Mouse (Mus musculus): ENCODE data around the gene Wfdc3. TPM values are rescaled to one million over a fixed set of nuclear protein-coding genes. Genes with fewer than 3 reads are reported as not detected.

Wfdc3 gene
- 1.6 and 1.7 TPM in 2 replicates for polyA plus RNA-seq (2015; fragmentation: Nextera tagmentation; extraction: Ambion mirVana)

GRCm38 (mm10) chr2:164745843-164746479 lies at the start of gene Wfdc3, which contains the start of gene Dnttip1:
Gene Wfdc3 (minus strand): TSS chr2:164745931.
Gene Dnttip1 (plus strand): TSS chr2:164745983.
- Histone ChIP-seq H3K27ac (replicated peaks) (peak within 1 kb of the TSS; percentile 86), H3K9ac (peak within 1 kb of the TSS; percentile 97), H3K4me1 (replicated peaks) (peaks cover 26% of the 10 kb centered on the region), H3K27me3 (no peaks in the 10 kb centered on the region), H3K4me2 (peak within 1 kb of the TSS; percentile 88), H3K9me3 (no peaks in the 10 kb centered on the region), H3K4me3 (peak within 1 kb of the TSS; percentile 99), H3K36me3 (peaks cover 19% of the 10 kb centered on the region)
- peak; percentile 93 for ATAC-seq (ENCODE audit: low FRiP score, low read depth)
- WGBS: under 1% methylated on average over 70 of the region's 70 CpGs

- H3K27ac ChIP-seq (replicated peaks): no peak overlapping the region
- H3K36me3 ChIP-seq: peaks cover 20% of the 10 kb centered on the region
- peak; percentile 61 for ATAC-seq (ENCODE audit: low FRiP score, low read depth)
- H3K4me1 ChIP-seq (replicated peaks): no peaks in the 10 kb centered on the region
- H3K27me3 ChIP-seq: no peaks in the 10 kb centered on the region
- 32% methylated on average over 5 of the region's 5 CpGs for WGBS
- H3K4me2 ChIP-seq: no peak overlapping the region
- H3K9ac ChIP-seq: no peak overlapping the region
- H3K9me3 ChIP-seq: no peaks in the 10 kb centered on the region
- no peak overlapping the region for H3K4me3 ChIP-seq
Observed at GRCm38 (mm10) chr2:164794293-164794692, 48.6 kb upstream of the Wfdc3 start.

- Histone ChIP-seq H3K9ac (no peak overlapping the region), H3K27me3 (no peaks in the 10 kb centered on the region), H3K36me3 (peaks cover 20% of the 10 kb centered on the region), H3K9me3 (no peaks in the 10 kb centered on the region), H3K27ac (replicated peaks) (no peak overlapping the region), H3K4me1 (replicated peaks) (no peaks in the 10 kb centered on the region), H3K4me3 (no peak overlapping the region), H3K4me2 (no peak overlapping the region)
- 89% methylated on average over 2 of the region's 2 CpGs for WGBS
- ATAC-seq (ENCODE audit: low FRiP score, low read depth): no peak
Observed at GRCm38 (mm10) chr2:164793772-164794171, 48.0 kb upstream of the Wfdc3 start.

DNA sequence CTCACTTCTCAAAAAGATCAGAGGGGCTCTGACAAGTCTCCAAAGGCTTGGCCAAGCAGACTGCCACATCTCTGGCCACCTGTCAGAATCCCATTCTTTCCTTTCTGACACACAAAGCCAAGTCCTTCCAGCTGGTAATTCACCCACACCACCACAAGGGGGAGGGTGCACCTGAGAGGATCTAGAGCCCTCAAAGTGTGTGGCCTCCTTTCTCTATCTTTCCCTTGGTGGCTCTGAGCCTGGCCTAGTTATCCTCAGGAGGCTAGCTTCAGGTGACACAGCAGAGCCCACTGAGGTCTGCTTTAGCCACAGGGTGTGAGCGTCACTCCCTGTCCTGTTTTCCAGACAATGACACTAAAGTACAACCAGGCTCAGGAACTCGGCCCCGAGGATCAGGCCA lies 47.5 kb upstream of the Wfdc3 start:
- no peak overlapping the region for H3K9ac ChIP-seq
- H3K4me3 ChIP-seq: no peak overlapping the region
- peaks cover 3% of the 10 kb centered on the region for H3K4me1 ChIP-seq (replicated peaks)
- no peaks in the 10 kb centered on the region for H3K27me3 ChIP-seq
- ATAC-seq (ENCODE audit: low FRiP score, low read depth): no peak
- H3K9me3 ChIP-seq: no peaks in the 10 kb centered on the region
- H3K27ac ChIP-seq (replicated peaks): no peak overlapping the region
- peaks cover 20% of the 10 kb centered on the region for H3K36me3 ChIP-seq
- H3K4me2 ChIP-seq: no peak overlapping the region
- WGBS: 90% methylated on average over 3 of the region's 3 CpGs

DNA sequence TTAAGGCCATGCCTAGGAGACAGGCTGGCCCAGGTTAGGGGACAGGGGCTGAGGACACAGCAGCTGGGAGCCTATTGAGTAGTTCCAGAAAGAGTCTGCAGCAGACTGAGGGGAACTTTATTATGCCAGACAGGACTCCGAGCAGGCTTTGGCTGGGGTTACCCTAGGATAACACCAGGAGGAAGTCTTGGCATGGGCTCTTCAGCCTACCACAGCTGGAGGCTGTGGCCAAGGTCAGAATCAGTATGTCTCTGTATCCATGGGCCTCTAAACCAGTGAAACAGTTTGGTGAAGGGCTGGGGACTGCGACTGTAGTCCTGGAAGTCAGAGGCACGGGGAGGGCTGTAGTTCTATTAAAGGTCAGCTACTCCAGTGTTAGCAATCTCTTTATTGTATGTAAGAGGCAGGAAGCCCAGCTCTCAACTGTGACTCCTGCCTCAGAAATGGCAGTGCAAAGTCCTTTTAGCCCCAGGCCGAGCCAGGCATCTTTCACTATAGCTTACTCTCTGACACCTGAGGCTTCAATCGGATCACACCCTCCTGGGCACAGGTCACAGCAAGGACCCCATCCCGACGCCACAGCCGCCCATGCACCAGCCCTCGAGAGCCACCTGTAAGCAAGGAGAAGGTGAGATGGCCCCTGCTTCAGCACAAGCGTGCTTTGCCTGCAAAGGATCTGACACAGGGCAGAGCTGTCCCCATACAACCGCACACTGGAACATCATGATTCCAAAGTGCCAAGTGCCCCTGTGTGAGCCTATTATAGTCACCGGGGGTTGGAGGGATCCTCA lies 46.9 kb upstream of the Wfdc3 start:
- H3K27me3 ChIP-seq: no peaks in the 10 kb centered on the region
- H3K4me2 ChIP-seq: no peak overlapping the region
- no peaks in the 10 kb centered on the region for H3K9me3 ChIP-seq
- H3K4me1 ChIP-seq (replicated peaks): peaks cover 6% of the 10 kb centered on the region
- H3K27ac ChIP-seq (replicated peaks): no peak overlapping the region
- WGBS: 95% methylated on average over 12 of the region's 12 CpGs
- H3K9ac ChIP-seq: no peak overlapping the region
- no peak overlapping the region for H3K4me3 ChIP-seq
- no peak for ATAC-seq (ENCODE audit: low FRiP score, low read depth)
- peaks cover 16% of the 10 kb centered on the region for H3K36me3 ChIP-seq

GRCm38 (mm10) chr2:164791841-164792261 lies 46.1 kb upstream of the Wfdc3 start:
- H3K4me1 ChIP-seq (replicated peaks): peaks cover 13% of the 10 kb centered on the region
- peaks cover 16% of the 10 kb centered on the region for H3K36me3 ChIP-seq
- no peak overlapping the region for H3K4me3 ChIP-seq

GRCm38 (mm10) chr2:164790451-164790850 lies 44.7 kb upstream of the Wfdc3 start:
- Histone ChIP-seq H3K27ac (replicated peaks) (no peak overlapping the region), H3K36me3 (peaks cover 13% of the 10 kb centered on the region), H3K27me3 (no peaks in the 10 kb centered on the region), H3K4me1 (replicated peaks) (peaks cover 18% of the 10 kb centered on the region), H3K4me3 (no peak overlapping the region), H3K4me2 (no peak overlapping the region), H3K9me3 (no peaks in the 10 kb centered on the region), H3K9ac (no peak overlapping the region)
- ATAC-seq (ENCODE audit: low FRiP score, low read depth): no peak
- 84% methylated on average over 4 of the region's 4 CpGs for WGBS

More at GRCm38 (mm10) chr2:164791841-164792261, 46.1 kb upstream of the Wfdc3 start:
- ATAC-seq (ENCODE audit: low FRiP score, low read depth): no peak
- WGBS: 87% methylated on average over 18 of the region's 18 CpGs
- H3K9me3 ChIP-seq: no peaks in the 10 kb centered on the region
- no peak overlapping the region for H3K27ac ChIP-seq (replicated peaks)
- no peaks in the 10 kb centered on the region for H3K27me3 ChIP-seq
- no peak overlapping the region for H3K4me2 ChIP-seq
- no peak overlapping the region for H3K9ac ChIP-seq

DNA sequence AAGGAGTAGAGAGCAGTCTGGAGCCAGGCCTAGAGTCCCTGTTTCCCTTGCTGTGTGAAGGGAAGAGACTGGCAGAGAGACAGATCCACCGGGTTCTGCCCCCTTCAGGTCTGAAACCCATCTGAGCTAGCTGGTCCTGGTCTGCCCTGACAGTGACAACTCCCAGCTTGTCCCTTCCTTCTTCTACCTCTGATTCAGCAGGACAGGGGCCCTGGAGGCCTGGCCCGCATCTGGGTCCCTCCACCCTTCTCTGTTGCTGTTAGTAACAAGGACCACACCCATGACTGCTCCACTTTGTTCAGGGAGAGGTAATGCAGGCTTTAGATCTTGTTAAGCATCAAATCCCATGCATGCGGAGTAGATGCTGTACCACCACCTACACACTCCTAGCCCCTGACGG lies 42.7 kb upstream of the Wfdc3 start:
- no peaks in the 10 kb centered on the region for H3K27me3 ChIP-seq
- no peak overlapping the region for H3K27ac ChIP-seq (replicated peaks)
- no peak overlapping the region for H3K9ac ChIP-seq
- WGBS: 73% methylated on average over 4 of the region's 4 CpGs
- no peaks in the 10 kb centered on the region for H3K9me3 ChIP-seq
- peaks cover 25% of the 10 kb centered on the region for H3K4me1 ChIP-seq (replicated peaks)
- peaks cover 8% of the 10 kb centered on the region for H3K36me3 ChIP-seq
- H3K4me3 ChIP-seq: no peak overlapping the region
- no peak for ATAC-seq (ENCODE audit: low FRiP score, low read depth)
- H3K4me2 ChIP-seq: 0 out of 2 replicates have a peak overlapping the region, but pooled peaks have one; percentile 1

DNA sequence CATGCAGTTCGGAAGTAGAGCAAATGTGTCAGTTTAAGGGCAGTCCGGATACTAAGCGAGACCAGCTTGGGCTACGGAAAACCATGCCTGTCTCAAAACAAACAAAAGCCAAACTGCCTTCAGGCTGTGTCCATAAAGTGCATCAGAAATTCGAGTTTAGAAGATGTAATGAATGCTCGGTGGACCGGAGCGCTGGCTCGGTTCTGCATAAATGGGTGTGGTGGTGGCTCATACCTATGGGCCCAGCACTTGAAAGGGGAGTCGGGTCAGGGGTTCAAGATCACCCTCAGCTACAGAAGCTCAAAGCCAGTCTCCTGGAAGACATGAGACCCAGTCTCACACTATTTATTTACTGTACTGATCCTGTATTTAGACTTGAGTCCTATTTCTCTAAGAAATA lies 42.0 kb upstream of the Wfdc3 start:
- 83% methylated on average over 10 of the region's 10 CpGs for WGBS
- H3K4me1 ChIP-seq (replicated peaks): peaks cover 25% of the 10 kb centered on the region
- peak overlapping the region; percentile 89; the same call in 1 of the 2 replicates for H3K4me2 ChIP-seq
- peaks cover 8% of the 10 kb centered on the region for H3K36me3 ChIP-seq
- no peak overlapping the region for H3K27ac ChIP-seq (replicated peaks)
- ATAC-seq (ENCODE audit: low FRiP score, low read depth): no peak
- no peak overlapping the region for H3K4me3 ChIP-seq
- H3K9me3 ChIP-seq: no peaks in the 10 kb centered on the region
- H3K27me3 ChIP-seq: no peaks in the 10 kb centered on the region
- no peak overlapping the region for H3K9ac ChIP-seq

DNA sequence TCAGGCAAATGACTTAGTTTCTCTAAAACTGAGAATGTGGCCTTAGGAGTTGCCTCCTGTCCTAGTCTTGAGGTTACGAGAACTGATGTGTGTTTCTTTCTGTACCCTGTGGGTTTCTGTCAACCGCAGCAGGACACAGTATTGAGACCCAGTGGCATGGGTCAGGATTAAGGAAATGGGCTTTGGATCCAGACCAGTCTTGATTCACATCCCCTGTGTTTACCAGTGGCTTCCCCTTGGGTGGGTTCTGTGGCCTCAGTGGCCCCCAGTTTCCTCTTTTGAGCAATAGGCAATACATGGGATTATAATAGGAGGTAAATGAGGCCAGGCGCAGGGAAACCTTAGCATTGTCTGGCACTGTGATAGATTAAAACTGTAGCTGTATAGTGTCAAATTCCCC lies 41.3 kb upstream of the Wfdc3 start:
- Histone ChIP-seq H3K27me3 (no peaks in the 10 kb centered on the region), H3K9me3 (no peaks in the 10 kb centered on the region), H3K9ac (peak overlapping the region; percentile 55; the same call in 1 of the 2 replicates), H3K27ac (replicated peaks) (no peak overlapping the region), H3K4me3 (peak overlapping the region; percentile 59), H3K4me2 (peak overlapping the region; percentile 89), H3K36me3 (peaks cover 2% of the 10 kb centered on the region; the same call in 1 of the 2 replicates), H3K4me1 (replicated peaks) (peaks cover 25% of the 10 kb centered on the region)
- 81% methylated on average over 3 of the region's 3 CpGs for WGBS
- ATAC-seq (ENCODE audit: low FRiP score, low read depth): no peak

- peak overlapping the region; percentile 78 for H3K27ac ChIP-seq (replicated peaks)
- peaks cover 2% of the 10 kb centered on the region; the same call in 1 of the 2 replicates for H3K36me3 ChIP-seq
- WGBS: 10% methylated on average over 15 of the region's 15 CpGs
- peak overlapping the region; percentile 89 for H3K4me2 ChIP-seq
- H3K4me1 ChIP-seq (replicated peaks): peaks cover 25% of the 10 kb centered on the region
- H3K27me3 ChIP-seq: no peaks in the 10 kb centered on the region
- H3K9ac ChIP-seq: peak overlapping the region; percentile 55
- peak overlapping the region; percentile 59 for H3K4me3 ChIP-seq
- peak; percentile 21; the same call in 1 of the 2 replicates for ATAC-seq (ENCODE audit: low FRiP score, low read depth)
- no peaks in the 10 kb centered on the region for H3K9me3 ChIP-seq
Observed at GRCm38 (mm10) chr2:164786388-164786885, 40.7 kb upstream of the Wfdc3 start.

All from hindbrain, embryonic 15.5 days (tissue).